Mouse (Mus musculus) 3134 (cell line): ENCODE results near the gene Ndufa8.

Experiments
- DNase-seq: peaks from one replicate; pipeline ENCODE4 v3.0.0-alpha.2; 2011; ENCODE audit warnings: low spot score; ENCODE audit not compliant: insufficient read length; ENCODE audit errors: extremely low read depth

The Ndufa8 gene

GRCm38 (mm10) chr2:35992259-35992658 is 56.9 kb downstream of the Ndufa8 start:
- DNase-seq, result no peak
